ENCODE assay signal across 8 mouse cellular contexts in the genomic region with DNA sequence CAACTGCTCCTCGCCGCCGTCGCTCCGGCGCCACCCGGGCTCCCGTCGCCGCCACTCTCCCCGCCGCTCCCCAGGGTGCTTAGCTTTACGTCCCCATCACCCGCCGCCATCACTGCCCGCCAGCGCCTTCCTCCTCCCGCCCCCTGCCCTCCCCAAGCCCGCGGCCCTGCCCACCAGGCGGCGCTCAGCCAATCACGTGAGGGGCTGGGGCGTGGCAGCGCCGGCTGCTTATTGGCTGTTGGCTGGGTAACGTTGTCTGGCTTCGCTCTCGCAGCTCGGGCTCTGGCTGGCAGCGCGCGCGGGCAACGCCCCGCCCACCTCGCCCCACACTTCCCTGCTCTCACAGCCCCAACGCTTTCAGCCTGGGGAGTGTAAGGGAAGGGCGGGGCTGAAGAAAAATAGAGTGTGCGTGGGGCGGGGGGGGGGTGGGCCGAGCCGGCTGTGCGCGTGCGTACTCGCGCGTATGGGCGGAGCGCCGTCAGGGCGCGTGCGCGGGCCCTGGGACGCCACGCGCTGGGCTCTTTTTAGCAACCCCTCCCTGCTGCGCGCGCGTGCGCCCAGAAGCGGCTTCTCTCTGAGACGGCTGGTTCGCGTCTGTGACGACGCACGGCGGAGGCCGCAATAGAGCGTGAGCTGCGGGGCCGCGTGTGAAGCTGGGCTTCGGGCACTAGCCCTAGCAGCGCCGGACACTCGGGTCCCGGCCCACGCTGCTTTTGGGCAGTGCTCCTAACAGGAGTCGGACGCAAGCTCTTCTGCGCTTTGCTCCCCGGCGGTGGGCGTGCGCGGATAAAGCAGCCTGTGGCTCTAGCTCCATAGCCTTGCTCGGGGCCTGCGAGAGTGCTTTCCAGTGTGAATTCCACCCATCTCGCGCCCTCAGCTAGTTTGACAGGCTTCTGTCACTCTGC. TPM values are rescaled to one million over a fixed set of nuclear protein-coding genes. Genes with fewer than 3 reads are reported as not detected.
DNase-seq lines count a peak whose midpoint lies in the region; ATAC-seq and TF ChIP-seq lines count a peak whose summit lies in the region.

A gene (minus strand): TSS at position 162 of the 905 bp plus-strand sequence.

- peak within 1 kb of the TSS; percentile 88 for H3K4me3 ChIP-seq in G1E (ENCODE audit: low read depth, low read length)
- peak within 1 kb of the TSS; percentile 75 for H3K4me3 ChIP-seq in forebrain, embryonic 16.5 days (replicated peaks; ENCODE audit: low read length)
- H3K4me3 ChIP-seq in layer of hippocampus, adult 2 months: peak within 1 kb of the TSS; percentile 94
- peak within 1 kb of the TSS; percentile 74 for H3K4me3 ChIP-seq in lung, embryonic 14.5 days (ENCODE audit: low read depth, low read length)
- peak within 1 kb of the TSS; percentile 78 for H3K4me3 ChIP-seq in olfactory bulb, adult 2 months (ENCODE audit: insufficient read depth, low read depth, low read length)
- peak within 1 kb of the TSS; percentile 69 for H3K4me3 ChIP-seq in thymus, adult 2 months (ENCODE audit: control insufficient read depth, insufficient read depth, low read length)

- no peak for TF ChIP-seq CTCF in G1E (IDR thresholded peaks at IDR 0.05; ENCODE audit: low read depth, low read length)
- peak; percentile 63 for TF ChIP-seq CTCF in layer of hippocampus, adult 2 months (conservative IDR thresholded peaks at IDR 0.05)
- peak; percentile 54 for TF ChIP-seq CTCF in lung, embryonic 14.5 days (IDR thresholded peaks at IDR 0.05; ENCODE audit: low read depth)
- no peak for TF ChIP-seq CTCF in olfactory bulb, adult 2 months (IDR thresholded peaks at IDR 0.05; ENCODE audit: insufficient read depth, low read depth, low read length)
- 0 out of 2 replicates have a peak, but pooled peaks have one; percentile 23 for TF ChIP-seq CTCF in thymus, adult 2 months (IDR thresholded peaks at IDR 0.05; ENCODE audit: borderline replicate concordance, control insufficient read depth, extremely low read depth, insufficient read depth, low read length, poor library complexity)

- TF ChIP-seq POLR2A in olfactory bulb, adult 2 months (IDR thresholded peaks at IDR 0.05; ENCODE audit: insufficient read depth, low read depth, low read length): peak; percentile 98
- TF ChIP-seq POLR2A in thymus, adult 2 months (IDR thresholded peaks at IDR 0.05; ENCODE audit: control insufficient read depth, extremely low read depth, insufficient read depth, low read length, poor library complexity): peak; percentile 83

- H3K36me3 ChIP-seq in G1E (replicated peaks): peaks cover 12% of the 10 kb centered on the region
- H3K36me3 ChIP-seq in forebrain, embryonic 16.5 days (ENCODE audit: control insufficient read depth, insufficient read depth): no peaks in the 10 kb centered on the region
- H3K36me3 ChIP-seq in lung, embryonic 14.5 days (ENCODE audit: insufficient read depth): no peaks in the 10 kb centered on the region
- no peaks in the 10 kb centered on the region for H3K36me3 ChIP-seq in thymus, adult 2 months (ENCODE audit: control insufficient read depth, insufficient read depth, low read length)

- peak; percentile 100 for DNase-seq in G1E (ENCODE audit: low spot score)
- peak; percentile 98 to 99 for DNase-seq in cerebellum, adult 18-20 months
- DNase-seq in heart, postnatal 36 days: peak; percentile 98 to 99
- peak; percentile 98 to 99 for DNase-seq in layer of hippocampus, adult 2 months (ENCODE audit: low spot score in 2 of 2)
- peak; percentile 98 for DNase-seq in lung, embryonic 14.5 days
- peak; percentile 98 for DNase-seq in thymus, adult 2 months

- peak; percentile 85 for ATAC-seq in G1E (ENCODE audit: extremely low read depth, insufficient number of reproducible peaks, low FRiP score, poor library complexity, severe bottlenecking)
- ATAC-seq in forebrain, embryonic 16.5 days: peak; percentile 98
- ATAC-seq in lung, embryonic 14.5 days (ENCODE audit: insufficient read depth): peak; percentile 97

- intact Hi-C loops in heart, postnatal 36 days (cut with DNase I): loop anchor here (5.0 to 10.0 kb wide), 4 partner anchors 191 to 659 kb away; a partner anchor contains a TSS

- no peaks in the 10 kb centered on the region for H3K27me3 ChIP-seq in G1E (ENCODE audit: insufficient read depth, low read length)
- no peaks in the 10 kb centered on the region for H3K27me3 ChIP-seq in forebrain, embryonic 16.5 days (replicated peaks; ENCODE audit: control insufficient read depth, insufficient read depth, low read length)
- H3K27me3 ChIP-seq in lung, embryonic 14.5 days (ENCODE audit: insufficient read depth, low read length): no peaks in the 10 kb centered on the region
- H3K27me3 ChIP-seq in thymus, adult 2 months (ENCODE audit: control insufficient read depth, insufficient read depth, low read length): no peaks in the 10 kb centered on the region

- H3K27ac ChIP-seq in forebrain, embryonic 16.5 days (ENCODE audit: low read length): peak within 1 kb of the TSS; percentile 93
- H3K27ac ChIP-seq in layer of hippocampus, adult 2 months: peak within 1 kb of the TSS; percentile 97
- peak within 1 kb of the TSS; percentile 89 for H3K27ac ChIP-seq in lung, embryonic 14.5 days (ENCODE audit: low read depth)
- H3K27ac ChIP-seq in olfactory bulb, adult 2 months (ENCODE audit: insufficient read depth, low read depth, low read length): peak within 1 kb of the TSS; percentile 86
- H3K27ac ChIP-seq in thymus, adult 2 months (ENCODE audit: control insufficient read depth, insufficient read depth, low read length): no peak within 1 kb of the TSS; the same call in 1 of the 2 replicates

- H3K4me2 ChIP-seq in forebrain, embryonic 16.5 days (ENCODE audit: low read length): peak within 1 kb of the TSS; percentile 94
- peak within 1 kb of the TSS; percentile 90 for H3K4me2 ChIP-seq in lung, embryonic 14.5 days

- peaks cover 24% of the 10 kb centered on the region for H3K4me1 ChIP-seq in G1E (ENCODE audit: insufficient read depth, low read depth, low read length)
- peaks cover 15% of the 10 kb centered on the region for H3K4me1 ChIP-seq in forebrain, embryonic 16.5 days (replicated peaks; ENCODE audit: control insufficient read depth, insufficient read depth, low read length)
- 0 out of 2 replicates have a peak, but pooled peaks cover 3% of the 10 kb centered on the region for H3K4me1 ChIP-seq in lung, embryonic 14.5 days (ENCODE audit: insufficient read depth)
- H3K4me1 ChIP-seq in olfactory bulb, adult 2 months (ENCODE audit: control insufficient read depth, insufficient read depth, low read length): peaks cover 2% of the 10 kb centered on the region; the same call in 1 of the 2 replicates
- H3K4me1 ChIP-seq in thymus, adult 2 months (replicated peaks; ENCODE audit: control insufficient read depth, insufficient read depth, low read length): no peaks in the 10 kb centered on the region; the same call in 1 of the 2 replicates

- WGBS in forebrain, embryonic 16.5 days: under 1% methylated on average over 68 of the region's 95 CpGs
- under 1% methylated on average over 79 of the region's 95 CpGs for WGBS in lung, embryonic 14.5 days
- under 1% methylated on average over 94 of the region's 95 CpGs for WGBS in olfactory bulb, adult 2 months
- under 1% methylated on average over 95 of the region's 95 CpGs for WGBS in thymus, adult 2 months

- H3K9me3 ChIP-seq in G1E (replicated peaks): no peaks in the 10 kb centered on the region
- H3K9me3 ChIP-seq in forebrain, embryonic 16.5 days (ENCODE audit: control insufficient read depth, low read length): no peaks in the 10 kb centered on the region
- no peaks in the 10 kb centered on the region for H3K9me3 ChIP-seq in lung, embryonic 14.5 days (ENCODE audit: low read depth, low read length)

- peak within 1 kb of the TSS; percentile 77 for H3K9ac ChIP-seq in forebrain, embryonic 16.5 days (replicated peaks; ENCODE audit: low read depth, low read length)
- H3K9ac ChIP-seq in lung, embryonic 14.5 days: peak within 1 kb of the TSS; percentile 75

RNA-seq across cellular contexts. Expression of the gene that starts here (rescaled TPM):
- 20.2 and 26.9 TPM in 2 replicates for total RNA-seq in G1E (2014; fragmentation: Nextera tagmentation)
- total RNA-seq in G1E (2017): 12.9 and 15.4 TPM in 2 replicates
- 14.0 and 16.8 TPM in 2 replicates for polyA plus RNA-seq in G1E (2012)
- polyA plus RNA-seq in forebrain, embryonic 16.5 days (2015; fragmentation: Nextera tagmentation; extraction: Ambion mirVana): 29.1 and 31.6 TPM in 2 replicates
- total RNA-seq in heart, postnatal 36 days (2021): 10 to 100 TPM; 31.8 to 36.0 TPM
- 10 to 100 TPM; 54.4 to 56.4 TPM for total RNA-seq in layer of hippocampus, adult 2 months (2021)
- polyA plus RNA-seq in lung, embryonic 14.5 days (2014; fragmentation: Nextera tagmentation; extraction: Ambion mirVana): 22.1 and 26.5 TPM in 2 replicates
- polyA plus RNA-seq in olfactory bulb, adult 2 months (2012; ENCODE audit: insufficient read depth, insufficient read length, low replicate concordance, missing spikeins): not detected in 2 replicates
- 11.2 and 12.6 TPM in 2 replicates for polyA plus RNA-seq in thymus, adult 2 months (2012; rRNA removed)

Comparison
In these comparisons a context has a peak if more than half of its experiments do, and no peak if none do; other contexts are left out.
1. CTCF ChIP-seq: peak in layer of hippocampus, adult 2 months (single experiment), lung, embryonic 14.5 days (single experiment) and thymus, adult 2 months (single experiment); none in G1E (single experiment) and olfactory bulb, adult 2 months (single experiment).
2. Peak in every context shown above with its lines, with median percentiles within 50 percentile points of each other: ATAC-seq, DNase-seq and H3K4me3 ChIP-seq.